Mouse (Mus musculus) ES-Bruce4 (cell line): Measurements from ENCODE around the gene Sh2d2a.

Experiments used
- CTCF ChIP-seq: IDR thresholded peaks from one replicate; pipeline ENCODE4 v1.8.1; 2011; ENCODE audit warnings: low read depth, low read length
- EP300 ChIP-seq: IDR thresholded peaks from 2 replicates; pipeline ENCODE4 v1.6.1; 2011; ENCODE audit warnings: low read depth, low read length; ENCODE audit not compliant: insufficient read depth
- POLR2A ChIP-seq: IDR thresholded peaks from one replicate; pipeline ENCODE4 v1.8.1; 2011; ENCODE audit warnings: low read length; ENCODE audit not compliant: insufficient read depth

GRCm38 (mm10) chr3:87832109-87832859 is 14.3 kb upstream of the Sh2d2a start:
- TF ChIP-seq CTCF (no peak), POLR2A (no peak), EP300 (no peak)
